Mouse (Mus musculus) effector memory CD4-positive, alpha-beta T cell, adult 7 months (primary cell): Measurements from ENCODE around the gene Meox1. TPM values are rescaled to one million over a fixed set of nuclear protein-coding genes. Genes with fewer than 3 reads are reported as not detected.

ENCODE experiments used
- polyA plus RNA-seq: library from polyadenylated mRNA; unstranded; fragments of 100-300 nt; shearing (Covaris generic); gene quantifications from one replicate; pipeline ENCODE4 v1.2.1, GENCODE M21; 2017

The Meox1 gene
- not detected for polyA plus RNA-seq

GRCm38 (mm10) chr11:101894204-101894603, at the start of gene Meox1:
Gene Meox1, minus strand, starts transcription at chr11:101894374.

Other genes with a start within 250 kb of the Meox1 start
- gene Arl4d, start 228.8 kb downstream of the Meox1 start, polyA plus RNA-seq = 12.0 TPM
- 52.8 TPM for gene Dhx8, start 161.5 kb downstream of the Meox1 start, polyA plus RNA-seq
- not detected for gene Etv4, start 109.0 kb downstream of the Meox1 start, polyA plus RNA-seq
- gene Sost, start 72.6 kb upstream of the Meox1 start, polyA plus RNA-seq = not detected
- gene Cfap97d1, start 89.9 kb upstream of the Meox1 start, polyA plus RNA-seq = not detected
- 2.1 TPM for gene Dusp3, start 92.6 kb upstream of the Meox1 start, polyA plus RNA-seq
- gene Mpp3, start 134.1 kb upstream of the Meox1 start, polyA plus RNA-seq = 0.50 TPM
- 0.21 TPM for gene Cd300lg, start 147.1 kb upstream of the Meox1 start, polyA plus RNA-seq
- 4.1 TPM for gene Mpp2, start 194.1 kb upstream of the Meox1 start, polyA plus RNA-seq
- not detected for gene Ppy, start 206.9 kb upstream of the Meox1 start, polyA plus RNA-seq
- gene Pyy, start 213.5 kb upstream of the Meox1 start, polyA plus RNA-seq = not detected